Mouse (Mus musculus): ENCODE results near the gene Tmem248. TPM values are rescaled to one million over a fixed set of nuclear protein-coding genes. Genes with fewer than 3 reads are reported as not detected.
A peak's percentile ranks its signal among the peaks of the same experiment; 100 is the strongest.

Tmem248 gene
- polyA plus RNA-seq, 1 experiment = 25.2 TPM

GRCm38 (mm10) chr5:130273046-130273445, 56.2 kb downstream of the Tmem248 start:
- H3K4me1 ChIP-seq (ENCODE audit: control insufficient read depth, insufficient read depth, low read length) = no peaks in the 10 kb centered on the region; the same call in 1 of the 2 replicates
- 92% methylated on average over 6 of the region's 6 CpGs for WGBS
- no peak overlapping the region for H3K27ac ChIP-seq (ENCODE audit: control insufficient read depth, insufficient read depth, low read depth, low read length, poor library complexity)

GRCm38 (mm10) chr5:130275509-130275908, 58.6 kb downstream of the Tmem248 start:
- Histone ChIP-seq H3K4me3 (replicated peaks; ENCODE audit: control insufficient read depth, low read depth, low read length) (no peak overlapping the region), H3K27ac (ENCODE audit: control insufficient read depth, insufficient read depth, low read depth, low read length, poor library complexity) (no peak overlapping the region), H3K4me1 (ENCODE audit: control insufficient read depth, insufficient read depth, low read length) (no peaks in the 10 kb centered on the region; the same call in 1 of the 2 replicates)
- WGBS = 39% methylated on average over 4 of the region's 4 CpGs
- TF ChIP-seq POLR2A (IDR thresholded peaks at IDR 0.05; ENCODE audit: borderline replicate concordance, control insufficient read depth, low read depth, low read length) (no peak), CTCF (IDR thresholded peaks at IDR 0.05; ENCODE audit: control insufficient read depth, insufficient read depth, low read length) (no peak)

More at GRCm38 (mm10) chr5:130273046-130273445, 56.2 kb downstream of the Tmem248 start:
- TF ChIP-seq CTCF (IDR thresholded peaks at IDR 0.05; ENCODE audit: control insufficient read depth, insufficient read depth, low read length) = no peak
- no peak for TF ChIP-seq POLR2A (IDR thresholded peaks at IDR 0.05; ENCODE audit: borderline replicate concordance, control insufficient read depth, low read depth, low read length)
- no peak overlapping the region for H3K4me3 ChIP-seq (replicated peaks; ENCODE audit: control insufficient read depth, low read depth, low read length)

GRCm38 (mm10) chr5:130278011-130278472, 61.2 kb downstream of the Tmem248 start:
- Histone ChIP-seq H3K4me1 (ENCODE audit: control insufficient read depth, insufficient read depth, low read length) (peaks cover 1% of the 10 kb centered on the region; the same call in 1 of the 2 replicates), H3K4me3 (replicated peaks; ENCODE audit: control insufficient read depth, low read depth, low read length) (no peak overlapping the region), H3K27ac (ENCODE audit: control insufficient read depth, insufficient read depth, low read depth, low read length, poor library complexity) (peak overlapping the region; percentile 50; the same call in 1 of the 2 replicates)
- TF ChIP-seq POLR2A (IDR thresholded peaks at IDR 0.05; ENCODE audit: borderline replicate concordance, control insufficient read depth, low read depth, low read length) = no peak
- no peak for TF ChIP-seq CTCF (IDR thresholded peaks at IDR 0.05; ENCODE audit: control insufficient read depth, insufficient read depth, low read length)
- WGBS = 56% methylated on average over 7 of the region's 7 CpGs

GRCm38 (mm10) chr5:130283079-130283732, 66.3 kb downstream of the Tmem248 start:
- TF ChIP-seq POLR2A (IDR thresholded peaks at IDR 0.05; ENCODE audit: borderline replicate concordance, control insufficient read depth, low read depth, low read length) = no peak
- no peak for TF ChIP-seq CTCF (IDR thresholded peaks at IDR 0.05; ENCODE audit: control insufficient read depth, insufficient read depth, low read length)
- Histone ChIP-seq H3K27ac (ENCODE audit: control insufficient read depth, insufficient read depth, low read depth, low read length, poor library complexity) (no peak overlapping the region), H3K4me3 (replicated peaks; ENCODE audit: control insufficient read depth, low read depth, low read length) (no peak overlapping the region), H3K4me1 (ENCODE audit: control insufficient read depth, insufficient read depth, low read length) (peaks cover 1% of the 10 kb centered on the region; the same call in 1 of the 2 replicates)
- 72% methylated on average over 9 of the region's 9 CpGs for WGBS

- Histone ChIP-seq H3K4me3 (replicated peaks; ENCODE audit: control insufficient read depth, low read depth, low read length) (no peak overlapping the region), H3K27ac (ENCODE audit: control insufficient read depth, insufficient read depth, low read depth, low read length, poor library complexity) (no peak overlapping the region), H3K4me1 (ENCODE audit: control insufficient read depth, insufficient read depth, low read length) (no peaks in the 10 kb centered on the region)
- 90% methylated on average over 7 of the region's 7 CpGs for WGBS
- TF ChIP-seq CTCF (IDR thresholded peaks at IDR 0.05; ENCODE audit: control insufficient read depth, insufficient read depth, low read length) (no peak), POLR2A (IDR thresholded peaks at IDR 0.05; ENCODE audit: borderline replicate concordance, control insufficient read depth, low read depth, low read length) (no peak)
Observed at GRCm38 (mm10) chr5:130288106-130288505, 71.2 kb downstream of the Tmem248 start.

- TF ChIP-seq POLR2A (IDR thresholded peaks at IDR 0.05; ENCODE audit: borderline replicate concordance, control insufficient read depth, low read depth, low read length) (no peak), CTCF (IDR thresholded peaks at IDR 0.05; ENCODE audit: control insufficient read depth, insufficient read depth, low read length) (no peak)
- no peak overlapping the region for H3K4me3 ChIP-seq (replicated peaks; ENCODE audit: control insufficient read depth, low read depth, low read length)
- WGBS = 93% methylated on average over 6 of the region's 6 CpGs
- H3K4me1 ChIP-seq (ENCODE audit: control insufficient read depth, insufficient read depth, low read length) = no peaks in the 10 kb centered on the region
- H3K27ac ChIP-seq (ENCODE audit: control insufficient read depth, insufficient read depth, low read depth, low read length, poor library complexity) = no peak overlapping the region
Observed at GRCm38 (mm10) chr5:130290242-130290641, 73.4 kb downstream of the Tmem248 start.

GRCm38 (mm10) chr5:130290775-130291174, 73.9 kb downstream of the Tmem248 start:
- H3K4me1 ChIP-seq (ENCODE audit: control insufficient read depth, insufficient read depth, low read length) = no peaks in the 10 kb centered on the region
- TF ChIP-seq CTCF (IDR thresholded peaks at IDR 0.05; ENCODE audit: control insufficient read depth, insufficient read depth, low read length) (no peak), POLR2A (IDR thresholded peaks at IDR 0.05; ENCODE audit: borderline replicate concordance, control insufficient read depth, low read depth, low read length) (no peak)
- H3K27ac ChIP-seq (ENCODE audit: control insufficient read depth, insufficient read depth, low read depth, low read length, poor library complexity) = no peak overlapping the region
- no peak overlapping the region for H3K4me3 ChIP-seq (replicated peaks; ENCODE audit: control insufficient read depth, low read depth, low read length)
- 89% methylated on average over 12 of the region's 12 CpGs for WGBS

GRCm38 (mm10) chr5:130292976-130293375, 76.1 kb downstream of the Tmem248 start:
- WGBS = 90% methylated on average over 4 of the region's 4 CpGs
- no peak for TF ChIP-seq CTCF (IDR thresholded peaks at IDR 0.05; ENCODE audit: control insufficient read depth, insufficient read depth, low read length)
- TF ChIP-seq POLR2A (IDR thresholded peaks at IDR 0.05; ENCODE audit: borderline replicate concordance, control insufficient read depth, low read depth, low read length) = no peak
- no peak overlapping the region for H3K4me3 ChIP-seq (replicated peaks; ENCODE audit: control insufficient read depth, low read depth, low read length)
- no peaks in the 10 kb centered on the region for H3K4me1 ChIP-seq (ENCODE audit: control insufficient read depth, insufficient read depth, low read length)
- H3K27ac ChIP-seq (ENCODE audit: control insufficient read depth, insufficient read depth, low read depth, low read length, poor library complexity) = no peak overlapping the region

Other genes with a start within 250 kb of the Tmem248 start
- gene Gusb, start 214.0 kb upstream of the Tmem248 start, polyA plus RNA-seq (2011; ENCODE audit: insufficient read depth, insufficient read length, low replicate concordance, missing spikeins) = 14.5 and 22.6 TPM in 2 replicates
- gene Asl, start 187.8 kb upstream of the Tmem248 start, polyA plus RNA-seq (2011; ENCODE audit: insufficient read depth, insufficient read length, low replicate concordance, missing spikeins) = 14.9 and 37.1 TPM in 2 replicates
- 10.5 and 18.0 TPM in 2 replicates for gene Crcp, start 187.8 kb upstream of the Tmem248 start, polyA plus RNA-seq (2011; ENCODE audit: insufficient read depth, insufficient read length, low replicate concordance, missing spikeins)
- gene Tpst1, start 143.8 kb upstream of the Tmem248 start, polyA plus RNA-seq (2011; ENCODE audit: insufficient read depth, insufficient read length, low replicate concordance, missing spikeins) = 3.1 and 5.2 TPM in 2 replicates
- gene Kctd7, start 72.2 kb upstream of the Tmem248 start, polyA plus RNA-seq (2011; ENCODE audit: insufficient read depth, insufficient read length, low replicate concordance, missing spikeins) = 6.1 and 6.6 TPM in 2 replicates
- 16.9 and 36.5 TPM in 2 replicates for gene Rabgef1, start 45.3 kb upstream of the Tmem248 start, polyA plus RNA-seq (2011; ENCODE audit: insufficient read depth, insufficient read length, low replicate concordance, missing spikeins)
- gene Sbds, start 38.4 kb downstream of the Tmem248 start, polyA plus RNA-seq (2011; ENCODE audit: insufficient read depth, insufficient read length, low replicate concordance, missing spikeins) = 42.3 and 56.9 TPM in 2 replicates
- 7.0 and 11.7 TPM in 2 replicates for gene Tyw1, start 38.5 kb downstream of the Tmem248 start, polyA plus RNA-seq (2011; ENCODE audit: insufficient read depth, insufficient read length, low replicate concordance, missing spikeins)
- 1.3 and 1.7 TPM in 2 replicates for gene Caln1, start 152.4 kb downstream of the Tmem248 start, polyA plus RNA-seq (2011; ENCODE audit: insufficient read depth, insufficient read length, low replicate concordance, missing spikeins)
- not detected in 2 replicates for gene A330070K13Rik, start 167.6 kb downstream of the Tmem248 start, polyA plus RNA-seq (2011; ENCODE audit: insufficient read depth, insufficient read length, low replicate concordance, missing spikeins)

Data from bone marrow, adult 2 months (tissue).